Mouse (Mus musculus): Measurements from ENCODE around the gene Myo1h.

DNA sequence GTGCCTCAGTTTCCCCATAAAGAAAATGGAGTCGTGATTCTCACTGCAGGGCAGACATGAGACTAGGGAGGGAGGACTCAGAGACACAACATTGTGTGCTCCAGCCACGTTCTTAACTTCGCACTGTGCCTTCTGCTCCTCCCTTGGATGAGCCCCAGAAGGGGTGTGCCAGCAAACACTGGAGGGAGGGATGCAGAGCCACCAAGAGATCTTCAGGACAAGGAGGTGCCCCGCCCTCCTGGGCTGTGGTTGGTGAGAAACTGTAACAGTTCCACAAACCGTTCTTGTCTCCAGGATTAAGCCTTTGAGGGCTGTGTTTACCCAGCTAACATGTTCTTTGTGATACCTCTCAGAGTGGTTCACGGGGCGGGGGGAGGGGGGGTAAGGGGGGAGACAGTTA lies 20.3 kb upstream of the Myo1h start:
- TF ChIP-seq CTCF (IDR thresholded peaks at IDR 0.05; ENCODE audit: borderline replicate concordance, insufficient read depth, low read length) (no peak), POLR2A (IDR thresholded peaks at IDR 0.05; ENCODE audit: low read depth, low read length) (no peak)

All from embryonic fibroblast, embryonic 13.5 days (primary cell).